9 mouse cellular contexts compared by ENCODE assay signal in genomic region chr12:56636534-56637180, GRCm38 (mm10). TPM values are rescaled to one million over a fixed set of nuclear protein-coding genes. Genes with fewer than 3 reads are reported as not detected.
DNase-seq lines count a peak whose midpoint lies in the region; ATAC-seq and TF ChIP-seq lines count a peak whose summit lies in the region.
"Had no signal": no experiment of that assay in that cellular context is flagged by ENCODE, and none has a peak within 500 bp of the region (broad histone marks: within the 10 kb centered on the region; RNA-seq: fewer than 3 reads in every experiment).

No protein-coding gene starts in this region.

- H3K4me3 ChIP-seq in embryonic facial prominence, embryonic 14.5 days (ENCODE audit: low read depth, low read length): peak overlapping the region; percentile 25
- no peak overlapping the region for H3K4me3 ChIP-seq in hindbrain, embryonic 11.5 days (ENCODE audit: low read depth, low read length)
- peak overlapping the region; percentile 53 for H3K4me3 ChIP-seq in layer of hippocampus, adult 2 months
- H3K4me3 ChIP-seq in lung, postnatal 0 days (ENCODE audit: low read depth, low read length): 0 out of 2 replicates have a peak overlapping the region, but pooled peaks have one; percentile 10
- H3K4me3 ChIP-seq: erythroblast, embryonic 14.5 days had no signal

- no peaks in the 10 kb centered on the region for H3K36me3 ChIP-seq in embryonic facial prominence, embryonic 14.5 days (ENCODE audit: control insufficient read depth, insufficient read depth, low read length)
- H3K36me3 ChIP-seq in hindbrain, embryonic 11.5 days (ENCODE audit: control insufficient read depth, insufficient read depth, low read length): no peaks in the 10 kb centered on the region
- H3K36me3 ChIP-seq in lung, postnatal 0 days (ENCODE audit: insufficient read depth, low read length): no peaks in the 10 kb centered on the region

- WGBS in embryonic facial prominence, embryonic 14.5 days: 21% methylated on average over 14 of the region's 14 CpGs
- 24% methylated on average over 13 of the region's 14 CpGs for WGBS in hindbrain, embryonic 11.5 days
- WGBS in lung, postnatal 0 days: 17% methylated on average over 14 of the region's 14 CpGs

- peak overlapping the region; percentile 53 for H3K4me2 ChIP-seq in embryonic facial prominence, embryonic 14.5 days (ENCODE audit: low read depth, low read length)
- H3K4me2 ChIP-seq in hindbrain, embryonic 11.5 days (replicated peaks; ENCODE audit: low read depth, low read length): peak overlapping the region; percentile 35
- H3K4me2 ChIP-seq in lung, postnatal 0 days (replicated peaks; ENCODE audit: low read depth, low read length): peak overlapping the region; percentile 42

- in situ Hi-C loops in Patski (cut with MboI; ENCODE audit: low pct_unique_long_range_greater_than_20kb): loop anchor here (5.0 kb wide), 1 partner anchor 49 kb away; no protein-coding TSS in a partner anchor

- peaks cover 40% of the 10 kb centered on the region for H3K27me3 ChIP-seq in Patski
- H3K27me3 ChIP-seq in embryonic facial prominence, embryonic 14.5 days (replicated peaks; ENCODE audit: control insufficient read depth, insufficient read depth, low read length): no peaks in the 10 kb centered on the region
- H3K27me3 ChIP-seq in hindbrain, embryonic 11.5 days (ENCODE audit: control insufficient read depth, insufficient read depth, low read length): peaks cover 7% of the 10 kb centered on the region; the same call in 1 of the 2 replicates
- H3K27me3 ChIP-seq in lung, postnatal 0 days (replicated peaks; ENCODE audit: insufficient read depth, low read length): no peaks in the 10 kb centered on the region

- no peak for TF ChIP-seq EP300 in lung, postnatal 0 days (IDR thresholded peaks at IDR 0.05)

- POLR2A ChIA-PET in Patski (lab: Charles Lee): no interaction called here

- H3K9me3 ChIP-seq in embryonic facial prominence, embryonic 14.5 days (ENCODE audit: control insufficient read depth, low read length): no peaks in the 10 kb centered on the region
- H3K9me3 ChIP-seq in hindbrain, embryonic 11.5 days (ENCODE audit: control insufficient read depth, low read length): no peaks in the 10 kb centered on the region
- no peaks in the 10 kb centered on the region for H3K9me3 ChIP-seq in lung, postnatal 0 days (ENCODE audit: low read length)

- CTCF ChIA-PET in Patski (lab: Charles Lee): interaction anchor here (0.8 to 1.7 kb wide), 9 partner anchors 8 to 105 kb away, joined by 3 to 6 read pairs (median 4); no protein-coding TSS in a partner anchor

- no peaks in the 10 kb centered on the region for H3K4me1 ChIP-seq in embryonic facial prominence, embryonic 14.5 days (ENCODE audit: control insufficient read depth, insufficient read depth, low read length)
- H3K4me1 ChIP-seq in hindbrain, embryonic 11.5 days (replicated peaks; ENCODE audit: control insufficient read depth, insufficient read depth, low read length): no peaks in the 10 kb centered on the region
- H3K4me1 ChIP-seq in lung, postnatal 0 days (ENCODE audit: insufficient read depth, low read depth, low read length): peaks cover 5% of the 10 kb centered on the region; the same call in 1 of the 2 replicates

- peak; percentile 87 for ATAC-seq in Patski
- ATAC-seq in embryonic facial prominence, embryonic 14.5 days (ENCODE audit: low read depth): peak; percentile 76
- peak; percentile 65 for ATAC-seq in hindbrain, embryonic 11.5 days (ENCODE audit: low FRiP score)
- ATAC-seq in lung, postnatal 0 days: no peak; the same call in 1 of the 2 replicates

- peak overlapping the region; percentile 20; the same call in 1 of the 2 replicates for H3K9ac ChIP-seq in embryonic facial prominence, embryonic 14.5 days (ENCODE audit: low read depth, low read length)
- H3K9ac ChIP-seq in hindbrain, embryonic 11.5 days (ENCODE audit: low read depth, low read length): no peak overlapping the region
- H3K9ac ChIP-seq in lung, postnatal 0 days (replicated peaks; ENCODE audit: low read depth): no peak overlapping the region

- no peak overlapping the region for H3K27ac ChIP-seq in embryonic facial prominence, embryonic 14.5 days (replicated peaks; ENCODE audit: low read depth, low read length)
- no peak overlapping the region for H3K27ac ChIP-seq in hindbrain, embryonic 11.5 days (ENCODE audit: low read depth, low read length)
- H3K27ac ChIP-seq in layer of hippocampus, adult 2 months: no peak overlapping the region
- H3K27ac ChIP-seq in lung, postnatal 0 days (ENCODE audit: low read length): no peak overlapping the region

- DNase-seq in 416B (ENCODE audit: low read depth) (peak; percentile 56), Patski (ENCODE audit: low read depth, low spot score) (peak; percentile 13)
- DNase-seq in embryonic facial prominence, embryonic 14.5 days (ENCODE audit: low spot score): peak; percentile 81
- peak; percentile 88 for DNase-seq in hindbrain, embryonic 11.5 days (ENCODE audit: low spot score)
- peak; percentile 45 to 50 for DNase-seq in layer of hippocampus, adult 2 months (ENCODE audit: low spot score in 2 of 2)
- peak; percentile 67 for DNase-seq in lung, postnatal 0 days (ENCODE audit: low spot score)
- peak; percentile 41 for DNase-seq in right cerebral cortex, postnatal 25 days
- no peak for DNase-seq in natural killer cell, adult 2 months (ENCODE audit: low spot score in 2 of 2)

- peak; percentile 75 for TF ChIP-seq CTCF in Patski (IDR thresholded peaks at IDR 0.05)
- peak; percentile 73 for TF ChIP-seq CTCF in layer of hippocampus, adult 2 months (conservative IDR thresholded peaks at IDR 0.05)
- TF ChIP-seq CTCF in lung, postnatal 0 days (IDR thresholded peaks at IDR 0.05): peak; percentile 74

RNA-seq across cellular contexts. Expression of gene Nkx2-9, which starts 23.6 kb away (rescaled TPM):
- not detected for polyA plus RNA-seq in Patski (2021)
- polyA plus RNA-seq in embryonic facial prominence, embryonic 14.5 days (2014; fragmentation: Nextera tagmentation; extraction: Ambion mirVana): not detected in 2 replicates
- polyA plus RNA-seq in hindbrain, embryonic 11.5 days (2014; fragmentation: Nextera tagmentation; extraction: Ambion mirVana): 1.0 and 1.7 TPM in 2 replicates
- not detected for total RNA-seq in layer of hippocampus, adult 2 months (2021)
- not detected in 2 replicates for polyA plus RNA-seq in lung, postnatal 0 days (2015; fragmentation: Nextera tagmentation; extraction: Ambion mirVana)
- polyA plus RNA-seq: erythroblast, embryonic 14.5 days had no signal

RNA-seq across cellular contexts. Expression of gene Pax9, which starts 54.9 kb away (rescaled TPM):
- polyA plus RNA-seq in Patski (2021): 7.6 TPM
- polyA plus RNA-seq in embryonic facial prominence, embryonic 14.5 days (2014; fragmentation: Nextera tagmentation; extraction: Ambion mirVana): 9.2 and 9.4 TPM in 2 replicates
- polyA plus RNA-seq in hindbrain, embryonic 11.5 days (2014; fragmentation: Nextera tagmentation; extraction: Ambion mirVana): 1.4 and 2.5 TPM in 2 replicates
- not detected for total RNA-seq in layer of hippocampus, adult 2 months (2021)
- 0.05 and 0.11 TPM in 2 replicates for polyA plus RNA-seq in lung, postnatal 0 days (2015; fragmentation: Nextera tagmentation; extraction: Ambion mirVana)
- polyA plus RNA-seq: erythroblast, embryonic 14.5 days had no signal

Comparison
In these comparisons a context has a peak if more than half of its experiments do, and no peak if none do; other contexts are left out.
1. DNase-seq: peak in 416B (single experiment), Patski (single experiment), embryonic facial prominence, embryonic 14.5 days (single experiment), hindbrain, embryonic 11.5 days (single experiment), layer of hippocampus, adult 2 months (2 of 2), lung, postnatal 0 days (single experiment) and right cerebral cortex, postnatal 25 days (single experiment); none in natural killer cell, adult 2 months (0 of 2).
2. Peak in every context shown above with its lines, with median percentiles within 50 percentile points of each other: CTCF ChIP-seq and H3K4me2 ChIP-seq.